Mouse (Mus musculus): ENCODE measurements around the gene Olfr576. TPM values are rescaled to one million over a fixed set of nuclear protein-coding genes. Genes with fewer than 3 reads are reported as not detected.

The Olfr576 gene
- total and polyA plus RNA-seq, 2 experiments from 2014 or later: not detected

GRCm38 (mm10) chr7:102975843-102976242 lies 13.4 kb downstream of the Olfr576 start, which contains the start of gene Olfr577:
Olfr577 (minus strand) TSS chr7:102975943.
- Histone ChIP-seq H3K9me3 (ENCODE audit: low read length) (no peaks in the 10 kb centered on the region), H3K9ac (no peak within 1 kb of the TSS), H3K4me3 (ENCODE audit: low read depth, low read length) (no peak within 1 kb of the TSS), H3K27ac (ENCODE audit: low read depth, low read length) (no peak within 1 kb of the TSS), H3K4me1 (ENCODE audit: insufficient read depth) (no peaks in the 10 kb centered on the region), H3K4me2 (ENCODE audit: low read depth) (no peak within 1 kb of the TSS), H3K36me3 (ENCODE audit: insufficient read depth) (no peaks in the 10 kb centered on the region), H3K27me3 (ENCODE audit: insufficient read depth, low read length) (no peaks in the 10 kb centered on the region)
- ATAC-seq (no peak), DNase-seq (no peak)
- no peak for TF ChIP-seq CTCF (IDR thresholded peaks at IDR 0.05; ENCODE audit: low read depth)
- 84% methylated on average over 2 of the region's 2 CpGs for WGBS

GRCm38 (mm10) chr7:102989224-102989623 lies 26.8 kb downstream of the Olfr576 start, which contains the start of gene Olfr578:
Olfr578 (minus strand) TSS chr7:102989324.
- H3K27ac ChIP-seq (ENCODE audit: low read depth, low read length): no peak within 1 kb of the TSS
- no peaks in the 10 kb centered on the region for H3K9me3 ChIP-seq (ENCODE audit: low read length)
- H3K27me3 ChIP-seq (ENCODE audit: insufficient read depth, low read length): no peaks in the 10 kb centered on the region
- DNase-seq (no peak), ATAC-seq (no peak)
- no peak within 1 kb of the TSS for H3K4me3 ChIP-seq (ENCODE audit: low read depth, low read length)
- 83% methylated on average over 3 of the region's 3 CpGs for WGBS
- no peak for TF ChIP-seq CTCF (IDR thresholded peaks at IDR 0.05; ENCODE audit: low read depth)
- no peaks in the 10 kb centered on the region for H3K4me1 ChIP-seq (ENCODE audit: insufficient read depth)
- H3K36me3 ChIP-seq (ENCODE audit: insufficient read depth): no peaks in the 10 kb centered on the region
- H3K4me2 ChIP-seq (ENCODE audit: low read depth): no peak within 1 kb of the TSS
- H3K9ac ChIP-seq: no peak within 1 kb of the TSS

Other genes starting within 250 kb of the Olfr576 start
- not detected in 2 replicates for gene Olfr33, start 243.6 kb upstream of the Olfr576 start, total RNA-seq (2014; rRNA removed)
- gene Olfr33, start 243.6 kb upstream of the Olfr576 start, polyA plus RNA-seq (2015; fragmentation: Nextera tagmentation; extraction: Ambion mirVana): not detected in 2 replicates
- not detected in 2 replicates for gene Olfr559, start 235.2 kb upstream of the Olfr576 start, total RNA-seq (2014; rRNA removed)
- not detected in 2 replicates for gene Olfr559, start 235.2 kb upstream of the Olfr576 start, polyA plus RNA-seq (2015; fragmentation: Nextera tagmentation; extraction: Ambion mirVana)
- gene Olfr560, start 203.3 kb upstream of the Olfr576 start, total RNA-seq (2014; rRNA removed): not detected in 2 replicates
- not detected in 2 replicates for gene Olfr560, start 203.3 kb upstream of the Olfr576 start, polyA plus RNA-seq (2015; fragmentation: Nextera tagmentation; extraction: Ambion mirVana)
- gene Olfr78, start 203.2 kb upstream of the Olfr576 start, total RNA-seq (2014; rRNA removed): not detected in 2 replicates
- 0.04 TPM in 1 of 2 replicates, not detected in the other for gene Olfr78, start 203.2 kb upstream of the Olfr576 start, polyA plus RNA-seq (2015; fragmentation: Nextera tagmentation; extraction: Ambion mirVana)
- gene Olfr561, start 191.4 kb upstream of the Olfr576 start, total RNA-seq (2014; rRNA removed): not detected in 2 replicates
- gene Olfr561, start 191.4 kb upstream of the Olfr576 start, polyA plus RNA-seq (2015; fragmentation: Nextera tagmentation; extraction: Ambion mirVana): not detected in 2 replicates
- gene Olfr564, start 159.2 kb upstream of the Olfr576 start, total RNA-seq (2014; rRNA removed): not detected in 2 replicates
- gene Olfr564, start 159.2 kb upstream of the Olfr576 start, polyA plus RNA-seq (2015; fragmentation: Nextera tagmentation; extraction: Ambion mirVana): not detected in 2 replicates
- not detected in 2 replicates for gene Olfr566, start 103.9 kb upstream of the Olfr576 start, total RNA-seq (2014; rRNA removed)
- gene Olfr566, start 103.9 kb upstream of the Olfr576 start, polyA plus RNA-seq (2015; fragmentation: Nextera tagmentation; extraction: Ambion mirVana): not detected in 2 replicates
- not detected in 2 replicates for gene Olfr568, start 85.5 kb upstream of the Olfr576 start, total RNA-seq (2014; rRNA removed)
- not detected in 2 replicates for gene Olfr568, start 85.5 kb upstream of the Olfr576 start, polyA plus RNA-seq (2015; fragmentation: Nextera tagmentation; extraction: Ambion mirVana)
- gene Olfr569, start 71.8 kb upstream of the Olfr576 start, total RNA-seq (2014; rRNA removed): not detected in 2 replicates
- not detected in 2 replicates for gene Olfr569, start 71.8 kb upstream of the Olfr576 start, polyA plus RNA-seq (2015; fragmentation: Nextera tagmentation; extraction: Ambion mirVana)
- gene Olfr570, start 68.1 kb upstream of the Olfr576 start, total RNA-seq (2014; rRNA removed): not detected in 2 replicates
- 0.23 TPM in 1 of 2 replicates, not detected in the other for gene Olfr570, start 68.1 kb upstream of the Olfr576 start, polyA plus RNA-seq (2015; fragmentation: Nextera tagmentation; extraction: Ambion mirVana)
- not detected in 2 replicates for gene Olfr571, start 45.1 kb upstream of the Olfr576 start, total RNA-seq (2014; rRNA removed)
- gene Olfr571, start 45.1 kb upstream of the Olfr576 start, polyA plus RNA-seq (2015; fragmentation: Nextera tagmentation; extraction: Ambion mirVana): not detected in 2 replicates
- gene Olfr572, start 38.3 kb upstream of the Olfr576 start, total RNA-seq (2014; rRNA removed): not detected in 2 replicates
- not detected in 2 replicates for gene Olfr572, start 38.3 kb upstream of the Olfr576 start, polyA plus RNA-seq (2015; fragmentation: Nextera tagmentation; extraction: Ambion mirVana)
- not detected in 2 replicates for gene Olfr573-ps1, start 20.1 kb upstream of the Olfr576 start, total RNA-seq (2014; rRNA removed)
- gene Olfr573-ps1, start 20.1 kb upstream of the Olfr576 start, polyA plus RNA-seq (2015; fragmentation: Nextera tagmentation; extraction: Ambion mirVana): not detected in 2 replicates
- not detected in 2 replicates for gene Olfr574, start 14.2 kb upstream of the Olfr576 start, total RNA-seq (2014; rRNA removed)
- not detected in 2 replicates for gene Olfr574, start 14.2 kb upstream of the Olfr576 start, polyA plus RNA-seq (2015; fragmentation: Nextera tagmentation; extraction: Ambion mirVana)
- gene Olfr575, start 3.9 kb upstream of the Olfr576 start, total RNA-seq (2014; rRNA removed): not detected in 2 replicates
- gene Olfr575, start 3.9 kb upstream of the Olfr576 start, polyA plus RNA-seq (2015; fragmentation: Nextera tagmentation; extraction: Ambion mirVana): not detected in 2 replicates
- gene Olfr577, start 13.3 kb downstream of the Olfr576 start, total RNA-seq (2014; rRNA removed): not detected in 2 replicates
- not detected in 2 replicates for gene Olfr577, start 13.3 kb downstream of the Olfr576 start, polyA plus RNA-seq (2015; fragmentation: Nextera tagmentation; extraction: Ambion mirVana)
- gene Olfr578, start 26.7 kb downstream of the Olfr576 start, total RNA-seq (2014; rRNA removed): not detected in 2 replicates
- not detected in 2 replicates for gene Olfr578, start 26.7 kb downstream of the Olfr576 start, polyA plus RNA-seq (2015; fragmentation: Nextera tagmentation; extraction: Ambion mirVana)
- not detected in 2 replicates for gene Olfr582, start 75.4 kb downstream of the Olfr576 start, total RNA-seq (2014; rRNA removed)
- gene Olfr582, start 75.4 kb downstream of the Olfr576 start, polyA plus RNA-seq (2015; fragmentation: Nextera tagmentation; extraction: Ambion mirVana): not detected in 2 replicates
- not detected in 2 replicates for gene Olfr583, start 88.6 kb downstream of the Olfr576 start, total RNA-seq (2014; rRNA removed)
- gene Olfr583, start 88.6 kb downstream of the Olfr576 start, polyA plus RNA-seq (2015; fragmentation: Nextera tagmentation; extraction: Ambion mirVana): not detected in 2 replicates
- not detected in 2 replicates for gene Olfr584, start 119.2 kb downstream of the Olfr576 start, total RNA-seq (2014; rRNA removed)
- gene Olfr584, start 119.2 kb downstream of the Olfr576 start, polyA plus RNA-seq (2015; fragmentation: Nextera tagmentation; extraction: Ambion mirVana): not detected in 2 replicates
- gene Olfr585, start 135.1 kb downstream of the Olfr576 start, total RNA-seq (2014; rRNA removed): not detected in 2 replicates
- gene Olfr585, start 135.1 kb downstream of the Olfr576 start, polyA plus RNA-seq (2015; fragmentation: Nextera tagmentation; extraction: Ambion mirVana): not detected in 2 replicates
- not detected in 2 replicates for gene Olfr586, start 163.0 kb downstream of the Olfr576 start, total RNA-seq (2014; rRNA removed)
- gene Olfr586, start 163.0 kb downstream of the Olfr576 start, polyA plus RNA-seq (2015; fragmentation: Nextera tagmentation; extraction: Ambion mirVana): not detected in 2 replicates
- gene Olfr588-ps1, start 178.2 kb downstream of the Olfr576 start, total RNA-seq (2014; rRNA removed): not detected in 2 replicates
- not detected in 2 replicates for gene Olfr588-ps1, start 178.2 kb downstream of the Olfr576 start, polyA plus RNA-seq (2015; fragmentation: Nextera tagmentation; extraction: Ambion mirVana)
- not detected in 2 replicates for gene Olfr589, start 193.7 kb downstream of the Olfr576 start, total RNA-seq (2014; rRNA removed)
- not detected in 2 replicates for gene Olfr589, start 193.7 kb downstream of the Olfr576 start, polyA plus RNA-seq (2015; fragmentation: Nextera tagmentation; extraction: Ambion mirVana)
- gene Olfr591, start 215.7 kb downstream of the Olfr576 start, total RNA-seq (2014; rRNA removed): not detected in 2 replicates
- not detected in 2 replicates for gene Olfr591, start 215.7 kb downstream of the Olfr576 start, polyA plus RNA-seq (2015; fragmentation: Nextera tagmentation; extraction: Ambion mirVana)
- not detected in 2 replicates for gene Olfr592, start 222.1 kb downstream of the Olfr576 start, total RNA-seq (2014; rRNA removed)
- gene Olfr592, start 222.1 kb downstream of the Olfr576 start, polyA plus RNA-seq (2015; fragmentation: Nextera tagmentation; extraction: Ambion mirVana): not detected in 2 replicates
- not detected in 2 replicates for gene Olfr593, start 249.2 kb downstream of the Olfr576 start, total RNA-seq (2014; rRNA removed)
- not detected in 2 replicates for gene Olfr593, start 249.2 kb downstream of the Olfr576 start, polyA plus RNA-seq (2015; fragmentation: Nextera tagmentation; extraction: Ambion mirVana)

Data from forebrain, postnatal 0 days (tissue).